Mouse (Mus musculus) left cerebral cortex, postnatal 14 days (tissue): ENCODE data around the gene Ntrk3. TPM values are rescaled to one million over a fixed set of nuclear protein-coding genes. Genes with fewer than 3 reads are reported as not detected.

ENCODE experiments used
- DNase-seq, 2 experiments: peaks; one replicate each; pipeline ENCODE4 v3.0.0; 2021 to 2022; ENCODE audit warnings: low spot score in 2 of 2, mixed read lengths in 1 of 2
- intact Hi-C: fragments of 180-260 bp; cut with DNase I; formaldehyde crosslinking; loops from one replicate; pipeline ENCODE4 v1.15.1; 2025
- total RNA-seq, 2 experiments: library from RNA; stranded (reverse); gene quantifications; 2 replicates each; pipeline ENCODE4 v1.2.3; 2021

Gene Ntrk3
- total RNA-seq, 2 experiments from 2014 or later: 137 TPM

GRCm38 (mm10) chr7:78305770-78306169 lies 432.0 kb downstream of the Ntrk3 start:
- intact Hi-C loops: loop anchor here (10.0 kb wide), 1 partner anchor 269 kb away; no protein-coding TSS in a partner anchor
- DNase-seq: peak in 1 of 2 experiments; percentile 39

DNA sequence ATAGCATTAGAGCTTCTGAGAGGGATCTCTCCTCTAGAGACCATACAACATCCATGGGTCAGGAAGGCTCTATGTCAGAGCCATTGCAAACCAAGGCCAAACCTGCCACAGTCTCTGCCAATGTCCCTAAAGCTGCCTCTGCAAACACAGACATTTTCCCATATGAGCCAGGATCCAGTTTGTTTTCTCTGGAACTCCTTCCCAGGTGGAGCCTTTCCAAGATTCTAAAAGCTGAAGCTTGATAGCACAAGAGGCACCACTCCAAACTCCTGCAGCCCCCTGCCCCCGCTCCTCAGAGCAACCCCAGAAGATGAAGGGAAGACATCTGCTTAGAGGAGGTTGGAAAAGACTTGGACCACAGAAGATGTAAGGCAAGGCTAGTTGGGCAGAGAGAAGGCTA lies 432.8 kb downstream of the Ntrk3 start:
- intact Hi-C loops: loop anchor here (10.0 kb wide), 1 partner anchor 270 kb away; no protein-coding TSS in a partner anchor

DNA sequence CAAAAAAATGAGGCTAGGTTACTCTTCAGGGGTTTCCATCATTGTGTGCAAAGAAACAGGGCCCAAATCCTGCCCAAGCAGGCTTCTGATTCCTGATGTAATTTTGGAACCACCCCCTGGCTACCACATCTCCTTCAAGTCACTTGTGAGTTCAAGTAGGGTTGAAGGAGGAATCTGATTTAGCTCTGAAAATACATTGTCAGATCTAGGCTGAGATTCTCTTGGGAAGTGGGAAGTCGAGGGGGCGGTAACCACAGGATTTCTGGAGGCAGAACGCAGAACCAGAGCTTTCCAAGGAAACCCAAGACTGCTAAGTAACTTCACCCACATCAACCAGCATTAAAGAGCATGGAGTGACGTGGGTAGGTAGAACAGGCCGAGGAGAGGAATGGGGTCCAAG lies 440.5 kb downstream of the Ntrk3 start:
- intact Hi-C loops: no loop called here

More for the DNA sequence above, 432.8 kb downstream of the Ntrk3 start:
- DNase-seq: no peak

DNA sequence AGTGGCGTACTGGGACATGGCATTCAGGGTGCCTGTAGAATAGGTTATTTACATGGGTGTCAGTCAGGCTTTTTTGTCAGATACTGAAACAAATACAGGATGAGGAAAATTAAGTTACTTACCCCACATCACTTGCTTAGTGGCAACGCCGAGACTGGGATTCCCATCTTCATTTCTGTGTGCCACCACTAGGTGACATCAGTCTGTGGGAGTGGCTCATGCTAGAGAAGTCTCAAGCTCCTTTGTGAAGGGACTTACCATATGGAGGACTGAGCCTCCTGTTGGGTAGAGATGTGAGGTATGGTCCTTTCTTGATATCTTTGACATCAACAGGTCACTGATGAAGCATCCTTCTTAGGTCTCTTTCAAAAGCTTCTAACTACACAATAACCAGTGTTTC lies 443.5 kb downstream of the Ntrk3 start:
- intact Hi-C loops: no loop called here
- DNase-seq: no peak

More for the DNA sequence above, 440.5 kb downstream of the Ntrk3 start:
- peak; percentile 56 to 58 for DNase-seq

GRCm38 (mm10) chr7:78290186-78290585 lies 447.6 kb downstream of the Ntrk3 start:
- intact Hi-C loops: no loop called here

DNA sequence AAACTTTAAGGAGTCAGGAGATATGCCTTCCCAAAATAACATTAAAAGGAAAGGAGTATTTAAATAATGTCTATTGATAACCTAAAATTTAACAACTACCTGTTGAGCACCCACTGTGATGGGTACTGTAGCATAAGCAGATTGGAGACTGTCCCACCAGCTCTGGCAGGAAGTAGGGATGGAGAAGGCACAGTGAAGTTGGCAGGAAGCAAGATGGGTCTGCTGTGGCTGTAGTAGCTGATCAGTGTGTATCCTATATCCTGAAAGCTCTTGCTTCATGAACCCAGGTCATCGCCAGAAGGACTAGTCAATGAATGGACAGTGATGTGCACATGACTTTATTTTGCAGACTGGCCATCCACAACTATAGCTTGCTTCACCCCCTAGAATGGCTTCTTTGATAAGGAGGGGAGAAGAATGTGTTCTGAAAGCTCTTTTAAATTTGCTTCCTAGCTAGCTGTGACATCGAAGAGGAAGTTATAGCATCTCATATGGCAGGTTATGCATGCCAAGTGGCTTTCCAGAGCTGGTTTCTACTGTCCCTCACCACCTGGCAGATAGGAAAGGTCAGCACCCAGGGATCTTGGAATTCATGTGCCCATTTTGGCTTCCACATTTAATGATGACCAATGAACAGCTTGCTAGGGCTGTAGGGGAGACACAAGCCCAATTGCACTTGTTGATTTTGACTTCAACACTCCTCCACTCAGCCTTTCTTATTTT lies 451.1 kb downstream of the Ntrk3 start:
- DNase-seq: no peak
- intact Hi-C loops: no loop called here

More at GRCm38 (mm10) chr7:78290186-78290585, 447.6 kb downstream of the Ntrk3 start:
- DNase-seq: no peak

- DNase-seq: no peak
- intact Hi-C loops: no loop called here
Measured at GRCm38 (mm10) chr7:78269506-78270250, 468.1 kb downstream of the Ntrk3 start.

DNA sequence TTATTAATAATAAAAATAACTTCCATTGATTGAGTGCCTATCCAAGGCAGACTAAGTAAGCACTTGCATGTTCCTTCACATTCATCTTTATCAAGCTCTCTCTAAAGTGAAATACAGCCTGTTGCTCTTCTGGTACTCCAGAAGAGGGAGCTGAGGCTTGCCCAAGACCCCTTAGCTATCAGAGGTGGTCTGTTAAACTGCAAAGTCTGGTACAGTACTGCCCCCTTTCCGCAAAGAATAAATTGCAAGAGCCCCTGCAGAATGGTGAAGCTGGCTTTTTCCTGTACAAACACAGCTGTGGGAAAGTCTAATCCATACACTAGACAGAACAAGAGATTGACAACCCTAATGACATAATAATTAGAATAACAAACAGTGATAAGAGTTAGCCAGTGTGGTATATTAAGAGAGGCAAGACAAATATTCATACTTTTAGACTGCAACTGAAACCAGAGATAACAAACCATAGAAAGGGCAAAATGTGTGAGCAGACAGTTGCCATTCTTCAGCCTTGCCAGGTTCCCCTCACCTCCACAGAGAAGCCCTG lies 470.3 kb downstream of the Ntrk3 start:
- peak; percentile 19 to 23 for DNase-seq

DNA sequence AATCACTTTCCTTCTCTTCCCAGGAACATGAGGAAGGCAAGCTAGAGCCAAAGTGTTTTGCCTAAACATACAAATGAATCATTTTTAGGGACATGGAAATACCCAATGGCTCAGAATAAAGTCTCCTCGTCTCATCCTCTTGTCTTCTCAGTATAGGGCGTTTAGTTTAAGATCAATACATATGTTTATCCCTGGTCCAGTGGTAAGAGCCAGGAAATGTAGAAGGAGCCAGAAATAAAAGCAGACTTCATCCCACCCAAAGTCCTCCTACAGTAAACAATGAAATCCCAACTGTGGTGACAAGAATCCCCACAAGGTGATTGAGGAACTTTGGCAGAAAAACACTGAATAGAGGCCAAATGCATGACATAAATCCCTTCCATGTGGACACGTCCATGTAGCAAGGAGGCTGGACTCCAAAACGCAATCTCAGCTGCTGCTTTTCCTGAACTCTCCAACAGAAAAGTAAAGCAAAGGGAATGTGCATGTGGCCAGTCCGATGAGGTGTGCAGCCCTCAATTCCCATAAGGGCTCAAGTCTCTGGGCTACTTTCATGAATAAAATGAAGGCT lies 473.3 kb downstream of the Ntrk3 start:
- DNase-seq: no peak
- intact Hi-C loops: no loop called here

More for the DNA sequence above, 470.3 kb downstream of the Ntrk3 start:
- intact Hi-C loops: no loop called here

DNA sequence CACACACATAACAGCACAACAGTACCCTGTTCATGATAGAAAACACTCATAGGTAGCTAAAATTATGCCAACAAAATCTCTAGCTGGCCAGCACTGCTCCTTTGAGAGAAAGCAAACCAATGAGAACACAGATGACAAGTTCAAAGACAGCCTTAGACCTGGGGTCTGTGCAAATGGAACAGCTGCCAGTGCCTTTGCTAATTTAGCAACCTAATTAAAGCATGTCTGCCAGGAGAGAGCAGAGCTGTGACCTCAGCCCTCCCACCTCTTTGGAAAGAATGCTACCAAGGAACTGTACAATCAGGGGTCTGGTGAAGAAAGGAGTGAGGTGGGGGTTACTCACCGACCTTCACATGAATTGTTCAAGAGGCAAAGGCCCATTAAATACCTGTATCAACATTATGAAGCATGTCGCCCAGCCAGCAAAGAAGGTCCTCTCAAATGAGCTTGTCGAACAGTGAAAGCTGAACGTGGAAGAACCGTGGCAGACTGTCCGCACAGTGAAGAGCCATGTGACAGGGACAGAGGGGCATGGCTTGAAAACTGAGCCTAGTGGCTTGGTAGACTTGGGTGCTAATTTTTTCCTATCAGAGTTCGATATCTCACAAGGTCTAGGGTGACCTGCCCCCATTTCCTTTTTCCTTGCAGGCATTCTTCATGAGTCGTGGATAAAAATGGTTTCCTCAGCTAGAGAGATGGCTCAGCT lies 476.2 kb downstream of the Ntrk3 start:
- DNase-seq: no peak
- intact Hi-C loops: no loop called here

GRCm38 (mm10) chr7:78258151-78258550 lies 479.7 kb downstream of the Ntrk3 start:
- intact Hi-C loops: no loop called here
- DNase-seq: no peak

- DNase-seq: no peak
Measured at GRCm38 (mm10) chr7:78253777-78254385, 483.9 kb downstream of the Ntrk3 start.

DNA sequence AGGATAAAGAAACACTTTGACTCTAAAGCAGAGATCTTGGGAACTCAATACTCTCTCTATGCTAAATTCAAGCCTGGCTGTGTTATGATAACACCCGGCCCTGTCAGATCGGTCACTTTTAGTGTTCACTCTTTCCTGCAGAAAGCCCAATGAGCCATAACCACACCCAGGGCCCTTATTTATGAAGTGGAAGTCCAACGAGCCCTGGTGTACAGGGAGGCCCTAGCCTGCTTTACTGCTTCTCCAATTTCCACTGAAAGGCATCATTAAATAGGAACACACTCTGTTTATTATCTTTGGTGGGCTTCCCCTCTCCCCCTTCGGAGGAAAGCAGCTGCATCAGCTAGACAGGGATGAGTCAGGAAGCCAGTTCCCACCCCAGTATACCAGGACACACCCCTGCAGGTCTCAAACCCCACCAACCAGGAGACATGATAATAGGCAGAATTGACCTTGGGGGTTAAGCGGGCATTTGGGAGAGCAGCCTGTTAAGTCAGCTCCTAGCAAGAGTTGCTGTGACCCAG lies 489.6 kb downstream of the Ntrk3 start:
- intact Hi-C loops: no loop called here

More at GRCm38 (mm10) chr7:78253777-78254385, 483.9 kb downstream of the Ntrk3 start:
- intact Hi-C loops: no loop called here

GRCm38 (mm10) chr7:78239012-78239411 lies 498.8 kb downstream of the Ntrk3 start:
- intact Hi-C loops: no loop called here
- DNase-seq: no peak

More for the DNA sequence above, 489.6 kb downstream of the Ntrk3 start:
- no peak for DNase-seq

DNA sequence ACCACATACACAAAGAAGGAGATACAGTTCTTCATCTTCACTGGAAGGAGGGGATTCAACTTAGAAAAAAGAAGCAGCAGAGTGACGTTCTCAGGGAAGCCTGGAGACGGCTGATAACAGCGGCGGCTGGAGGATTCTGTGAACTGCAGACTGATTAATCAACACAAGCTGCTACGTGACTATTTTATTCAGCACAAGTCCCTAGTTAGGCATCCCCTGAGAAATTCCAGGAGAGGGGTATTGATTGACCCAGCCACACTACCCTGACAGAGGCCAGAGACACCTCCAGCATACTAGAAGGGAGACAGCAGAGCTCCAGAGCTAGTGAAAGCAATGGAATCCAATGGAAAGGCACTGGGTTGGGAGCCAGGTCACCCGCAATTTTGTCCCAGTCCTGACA lies 516.1 kb downstream of the Ntrk3 start:
- DNase-seq: no peak
- intact Hi-C loops: no loop called here

DNA sequence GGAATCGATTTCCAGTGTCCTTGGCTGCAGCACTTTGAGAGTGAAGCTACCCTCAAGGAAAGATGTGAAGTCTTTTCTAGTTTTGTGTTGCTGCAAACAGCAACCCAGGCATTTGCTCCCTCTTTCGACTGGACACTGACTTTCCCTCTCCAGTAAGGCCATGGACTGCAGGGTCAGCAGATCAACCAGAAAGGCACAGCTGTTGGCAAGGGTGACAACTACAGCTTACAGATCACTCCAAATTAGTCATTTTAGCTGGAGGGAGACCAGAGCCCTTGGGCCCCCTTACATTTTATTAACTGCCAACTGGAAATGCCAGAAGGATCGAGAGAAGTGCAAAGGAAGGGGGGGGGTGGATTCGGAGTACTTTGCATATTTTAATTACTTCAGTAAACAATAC lies 516.9 kb downstream of the Ntrk3 start:
- intact Hi-C loops: no loop called here
- DNase-seq: no peak

GRCm38 (mm10) chr7:78190931-78191653 lies 546.7 kb downstream of the Ntrk3 start:
- DNase-seq: peak; percentile 59 to 68
- intact Hi-C loops: no loop called here

DNA sequence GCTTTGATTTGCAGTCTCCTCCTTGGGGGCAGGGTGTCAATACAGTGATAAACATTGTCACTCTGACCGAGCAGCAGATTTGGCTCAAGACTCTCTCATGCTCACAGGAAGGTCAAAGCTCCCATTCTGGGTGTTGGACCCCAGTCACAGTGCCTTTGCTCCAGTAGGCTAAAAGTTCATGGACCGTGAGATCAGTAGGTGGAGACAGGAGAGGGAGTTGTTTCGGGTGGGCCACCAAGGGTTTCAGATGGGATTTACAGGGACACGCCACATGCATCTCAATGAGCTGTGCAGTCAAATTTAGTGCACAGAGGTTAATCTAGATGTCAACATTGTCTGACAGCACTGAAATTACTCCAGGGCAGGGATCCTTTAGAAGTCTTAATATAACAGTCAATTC lies 552.2 kb downstream of the Ntrk3 start:
- intact Hi-C loops: no loop called here
- DNase-seq: no peak
